Mouse (Mus musculus) spleen, postnatal 14 days (tissue): ENCODE results near the gene Gosr2.

Experiments used
- DNase-seq, 2 experiments: peaks; one replicate each; pipeline ENCODE4 v3.0.0; 2021 to 2022; ENCODE audit warnings: low spot score in 2 of 2

Gene Gosr2

DNA sequence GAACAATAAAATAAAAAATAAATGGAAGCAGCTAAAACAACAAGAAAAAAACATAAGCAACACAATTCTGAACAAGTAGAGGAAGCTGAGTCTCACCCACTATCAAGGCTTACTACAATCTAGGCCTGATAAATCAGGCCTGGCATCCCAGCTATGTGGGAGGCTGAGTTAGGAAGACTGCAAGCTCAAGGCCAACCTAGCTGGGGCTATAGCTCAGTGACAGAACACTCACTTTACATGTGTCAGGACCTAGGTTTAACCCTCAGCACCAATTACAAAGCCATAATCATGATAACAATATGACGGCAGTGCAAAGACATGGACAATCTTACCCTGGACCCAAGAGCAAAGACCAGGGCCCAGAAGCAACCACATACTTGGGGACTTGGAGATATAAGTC lies 6.7 kb downstream of the Gosr2 start:
- no peak for DNase-seq

DNA sequence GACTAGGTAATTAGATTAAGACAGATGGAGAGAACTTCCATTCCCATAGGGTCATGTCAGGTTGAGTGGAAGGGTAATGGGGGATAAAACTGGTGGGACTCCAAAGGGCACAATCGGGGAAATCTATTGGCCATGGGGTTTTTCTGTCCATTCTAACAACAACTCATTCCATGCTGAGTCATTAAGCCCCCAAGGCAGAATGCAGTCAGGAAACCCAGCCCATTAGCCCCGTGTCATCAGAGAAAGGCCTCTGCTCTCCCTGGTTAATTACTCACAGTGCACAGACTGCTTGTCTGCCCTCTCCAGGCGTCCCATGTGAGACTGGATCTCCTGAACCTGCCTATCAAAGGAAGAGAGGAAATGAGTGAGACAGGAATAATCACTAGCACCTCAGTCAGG lies 8.7 kb downstream of the Gosr2 start:
- no peak for DNase-seq

DNA sequence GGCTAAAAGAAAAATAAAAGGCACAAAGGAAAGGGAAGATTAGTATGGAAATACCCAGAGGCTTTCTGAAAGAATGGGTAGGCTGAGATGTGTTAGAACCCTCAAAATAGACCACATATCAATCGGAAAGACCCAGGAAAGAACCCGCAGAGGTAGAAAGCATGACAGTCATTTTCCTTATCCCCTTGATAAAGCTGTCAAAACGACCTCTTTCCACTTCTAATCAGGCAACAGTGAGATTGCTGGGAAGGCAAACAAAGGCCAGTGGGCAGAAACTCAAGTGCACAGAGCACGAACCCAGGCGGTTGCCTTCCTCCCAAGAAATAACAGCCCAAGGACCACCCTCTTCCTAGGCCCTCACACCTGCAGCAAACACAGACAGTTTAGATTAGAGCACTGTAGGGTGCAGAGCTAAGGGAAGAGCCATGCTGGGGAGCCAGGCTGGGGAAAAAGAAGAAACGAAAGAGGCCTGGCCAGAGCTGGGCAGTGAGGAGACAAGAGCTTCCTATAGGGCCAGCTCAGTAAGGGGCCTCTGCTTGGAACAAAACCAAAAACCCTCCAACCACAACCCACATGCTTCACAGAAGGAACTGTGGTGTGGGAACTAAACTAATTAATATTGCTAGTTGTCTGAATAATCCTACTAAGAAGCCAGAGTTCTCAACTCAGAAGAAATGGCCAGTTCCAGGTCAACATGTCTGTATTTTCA lies 9.3 kb downstream of the Gosr2 start:
- no peak for DNase-seq

DNA sequence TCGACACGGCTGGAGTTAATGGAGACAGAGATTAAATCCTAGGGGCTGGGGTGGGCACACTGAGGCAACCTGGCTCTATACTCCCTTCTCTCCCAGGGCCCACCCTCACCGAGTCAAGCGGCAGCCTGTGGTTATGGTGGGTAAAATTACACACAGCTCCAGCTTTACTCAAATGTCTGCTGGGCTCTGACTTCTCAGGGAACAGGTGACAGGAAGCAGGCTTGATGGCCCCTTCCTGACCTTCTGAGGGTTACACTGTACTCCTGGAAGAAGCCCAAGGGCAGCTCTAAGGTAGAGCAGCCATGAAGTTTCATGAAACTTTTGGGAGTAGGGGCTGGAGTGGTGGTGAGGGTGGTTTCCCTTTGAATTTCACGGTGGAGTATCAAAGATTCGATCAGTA lies 11.0 kb downstream of the Gosr2 start:
- DNase-seq, result no peak

DNA sequence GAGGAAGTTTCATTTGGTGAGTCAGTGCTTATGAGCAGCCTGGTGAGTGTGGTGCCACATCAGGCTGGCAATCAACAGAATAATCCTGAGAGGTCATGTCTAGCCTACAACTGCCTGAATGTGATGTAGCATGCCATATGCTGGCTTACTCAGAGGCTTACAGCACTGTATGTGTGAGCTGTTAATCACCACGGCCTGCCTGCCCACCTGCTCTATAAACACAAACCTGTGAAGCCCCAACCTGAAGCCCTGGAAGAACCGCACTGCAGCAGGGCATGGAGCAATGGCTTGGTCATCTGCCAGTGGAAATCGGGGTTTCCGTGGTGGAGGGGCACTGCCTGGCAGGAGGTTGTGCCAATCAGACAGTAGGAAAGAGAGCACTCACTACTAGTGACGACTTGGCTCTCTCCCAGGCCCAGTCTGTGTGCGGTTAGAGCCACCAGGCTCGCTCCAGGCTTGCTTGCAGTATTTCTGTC lies 12.4 kb downstream of the Gosr2 start:
- no peak for DNase-seq

DNA sequence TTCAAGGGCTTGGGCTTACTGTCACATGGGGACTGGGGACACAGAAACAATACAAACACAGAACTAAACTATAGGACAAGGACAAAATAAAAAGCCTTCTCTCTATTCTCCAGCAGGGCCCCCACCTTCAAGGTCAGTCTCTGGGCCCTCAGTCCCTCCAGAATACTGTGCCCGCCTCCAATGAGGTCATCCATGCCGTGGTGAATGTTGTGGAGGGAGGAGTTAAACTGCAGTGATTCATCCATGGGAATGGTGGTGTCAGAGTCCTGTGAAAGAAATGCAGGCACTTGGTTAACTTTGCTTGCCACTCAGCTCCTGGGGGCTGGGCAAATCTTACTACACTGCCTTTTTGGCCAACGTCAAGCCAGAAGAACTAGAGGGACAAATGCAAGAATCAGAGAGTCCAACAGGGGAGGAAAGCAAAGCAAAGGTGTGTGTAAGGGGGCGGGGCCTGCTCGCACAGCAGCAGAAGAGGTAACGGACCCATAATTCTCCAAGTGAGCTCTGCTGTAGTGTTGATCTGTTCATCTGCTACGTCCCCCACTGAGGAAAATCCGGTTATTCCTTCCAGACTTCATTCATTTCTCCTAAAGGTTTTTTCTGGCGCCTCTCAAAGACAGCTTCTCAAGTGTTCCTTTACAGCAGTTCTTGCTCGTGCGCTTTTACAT lies 13.9 kb downstream of the Gosr2 start:
- no peak for DNase-seq

DNA sequence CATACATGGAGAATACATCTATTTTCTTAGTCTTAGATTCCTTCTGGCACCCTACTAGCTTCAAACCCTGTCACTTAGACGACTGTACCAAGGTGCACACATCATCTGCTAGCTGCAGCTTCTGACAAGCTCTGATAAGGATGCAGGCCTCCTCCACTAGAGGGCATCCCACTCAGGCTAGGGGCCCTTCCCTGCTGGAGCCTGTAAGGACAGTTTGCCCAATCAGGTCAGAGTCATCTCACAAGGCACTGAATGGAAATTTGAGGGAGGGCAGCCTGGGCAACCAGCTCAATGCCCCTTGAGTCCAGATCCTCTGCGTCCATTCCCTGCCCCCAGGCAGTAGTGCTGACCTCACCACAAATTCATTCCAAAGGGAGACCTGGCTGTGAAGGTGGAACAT lies 20.7 kb downstream of the Gosr2 start:
- DNase-seq, result peak in 1 of 2 experiments; percentile 17

DNA sequence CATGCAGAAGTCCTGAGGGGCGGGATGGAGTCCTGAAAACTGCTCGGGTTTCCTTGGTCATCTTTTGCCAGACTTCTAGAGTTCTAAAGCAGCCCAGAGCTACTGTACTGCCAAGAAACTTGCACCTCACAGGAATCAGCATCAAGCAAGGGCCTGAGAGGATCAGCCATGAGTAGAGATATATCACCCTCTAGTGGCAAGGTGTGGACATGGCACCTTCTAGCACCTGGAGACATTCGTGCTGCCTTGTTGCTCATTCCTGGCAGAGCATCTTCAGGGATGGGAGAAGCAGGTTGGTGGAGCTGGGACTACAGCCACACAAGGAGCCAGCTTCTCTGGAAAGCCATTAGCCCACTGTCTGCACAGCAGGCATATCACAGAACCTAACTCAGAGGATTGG lies 22.1 kb downstream of the Gosr2 start:
- DNase-seq, result peak in 1 of 2 experiments; percentile 34

DNA sequence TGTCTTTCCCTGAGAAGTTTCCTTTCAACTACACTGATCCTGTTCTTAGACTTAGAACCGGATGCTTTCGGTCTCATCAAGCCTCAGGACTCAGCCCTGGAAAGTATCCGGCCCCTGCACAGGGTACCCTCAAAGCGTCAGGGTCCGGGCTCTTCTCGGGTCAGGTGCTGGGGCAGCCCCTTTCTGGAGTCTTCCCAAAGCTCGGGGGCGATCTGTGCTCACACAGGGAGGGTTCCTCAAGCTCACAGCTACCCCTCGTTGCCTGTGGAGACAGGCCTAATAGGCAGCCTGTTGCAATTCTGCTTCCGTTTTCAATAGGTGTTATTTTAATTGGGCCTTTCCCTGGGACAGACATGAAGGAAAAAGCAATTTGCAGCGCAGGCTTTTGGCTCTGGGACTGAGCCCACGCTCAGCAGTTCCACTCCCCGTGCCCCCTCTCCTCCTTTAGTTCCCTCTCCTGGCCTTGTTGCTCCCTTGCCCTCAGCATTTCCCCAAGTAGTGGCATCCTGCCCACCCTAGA lies 30.7 kb downstream of the Gosr2 start:
- no peak for DNase-seq

DNA sequence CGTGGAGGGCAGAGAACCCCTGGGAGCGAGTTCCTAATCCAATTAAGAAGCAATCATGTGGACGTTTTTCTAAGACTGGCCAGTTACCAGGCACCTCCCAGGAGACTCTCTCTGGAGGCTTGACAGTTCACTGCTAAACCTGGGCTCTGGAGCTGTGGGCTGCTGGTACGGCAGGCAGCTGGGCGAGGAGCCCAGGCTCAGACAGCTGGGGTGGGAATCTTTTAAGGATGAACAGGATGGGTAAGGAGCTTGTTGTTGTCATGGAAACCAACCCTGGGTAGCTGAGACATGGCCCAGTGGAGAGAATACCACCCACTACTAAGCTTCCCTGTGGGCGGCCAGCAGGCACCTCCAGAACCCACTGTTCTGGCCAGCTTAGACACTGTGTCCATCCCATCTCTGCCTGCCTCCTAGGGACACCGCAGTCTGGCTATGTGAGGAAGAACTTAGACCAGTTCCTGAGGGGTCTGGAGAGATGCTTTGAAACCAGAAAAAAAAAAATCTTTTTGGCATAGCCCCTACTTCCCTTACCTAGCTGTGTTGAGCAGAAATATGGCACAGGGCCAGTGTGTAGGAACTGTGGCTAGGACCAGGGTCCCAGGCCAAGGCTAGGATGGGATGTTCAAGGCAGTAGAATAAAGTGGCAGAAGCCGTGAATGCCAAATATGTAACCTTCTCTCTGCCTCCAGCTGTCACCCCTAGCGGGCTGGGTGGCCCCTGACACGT lies 31.4 kb downstream of the Gosr2 start:
- no peak for DNase-seq

DNA sequence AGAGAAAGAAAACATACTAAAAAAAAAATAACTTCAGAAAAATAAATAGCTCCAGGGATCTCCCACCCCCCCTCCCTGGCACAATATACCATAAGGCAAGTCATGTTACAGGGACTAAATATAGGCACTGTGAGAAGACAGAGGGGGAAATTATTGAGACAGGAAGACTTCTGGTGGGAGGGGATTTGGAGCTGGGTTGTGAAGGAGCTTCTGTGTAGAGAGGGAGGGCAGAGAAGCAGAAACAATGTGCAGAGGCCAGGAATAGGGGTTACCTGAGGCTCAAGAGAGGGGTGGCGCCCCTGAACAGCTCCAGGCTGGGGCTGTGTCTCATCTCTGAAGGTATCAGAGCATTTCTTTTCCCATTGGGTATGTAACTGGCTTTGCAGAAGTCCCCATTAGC lies 32.0 kb downstream of the Gosr2 start:
- no peak for DNase-seq

DNA sequence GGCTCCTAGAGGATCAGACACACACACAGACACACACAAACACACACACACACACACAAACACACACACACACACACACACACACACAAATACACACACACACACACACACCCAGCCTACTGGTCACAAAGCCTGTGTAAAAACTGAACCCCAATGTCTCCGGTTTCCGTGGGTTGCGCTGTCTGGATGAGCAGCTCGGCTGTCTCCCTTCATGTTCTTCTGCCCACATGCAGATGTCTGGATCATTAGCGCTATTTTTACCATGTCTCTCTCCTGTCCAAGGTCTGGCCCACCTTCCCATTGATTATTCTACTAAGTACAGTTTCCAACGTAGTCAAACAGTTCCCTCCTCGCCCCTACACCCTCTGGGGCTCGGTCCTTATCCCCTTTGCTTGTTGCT lies 34.6 kb downstream of the Gosr2 start:
- no peak for DNase-seq

DNA sequence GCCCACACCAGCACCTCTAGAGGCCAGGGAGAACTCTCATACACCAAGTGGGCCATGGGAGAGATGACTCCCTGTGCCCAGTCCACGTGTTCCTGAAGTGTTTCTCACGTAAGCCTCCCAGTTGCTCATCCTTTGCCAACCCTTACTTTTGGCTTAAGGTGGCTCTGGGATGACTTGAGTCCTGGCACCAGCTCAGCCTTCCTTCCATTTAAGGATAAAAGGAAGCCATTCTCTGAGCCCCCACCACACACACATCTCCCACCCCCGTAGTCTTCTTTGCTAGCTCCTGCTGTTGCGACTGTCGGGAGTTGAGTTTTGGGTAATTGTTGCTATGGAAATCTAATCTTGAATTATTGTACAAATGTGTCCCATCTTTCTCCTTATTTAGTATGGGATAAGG lies 35.2 kb downstream of the Gosr2 start:
- no peak for DNase-seq

DNA sequence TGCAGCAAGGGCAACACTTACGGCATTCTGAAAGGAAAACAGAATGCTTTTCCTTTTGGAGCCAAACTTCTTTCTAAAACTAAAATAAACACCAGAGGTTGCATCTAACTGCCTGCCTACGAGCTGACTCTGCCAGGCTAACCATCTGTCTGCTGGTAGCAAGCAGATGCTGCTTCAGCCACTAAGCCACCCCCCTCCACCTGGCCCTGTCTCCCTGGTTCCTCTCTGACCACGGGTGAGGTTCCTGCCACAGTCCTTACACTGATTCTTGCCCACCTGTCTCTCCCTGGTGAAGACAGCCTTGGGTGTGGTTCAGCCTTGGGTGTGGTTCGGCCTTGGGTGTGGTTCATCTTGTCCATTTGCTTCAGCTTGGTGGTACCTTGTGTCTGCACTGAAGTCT lies 35.8 kb downstream of the Gosr2 start:
- DNase-seq, result no peak

DNA sequence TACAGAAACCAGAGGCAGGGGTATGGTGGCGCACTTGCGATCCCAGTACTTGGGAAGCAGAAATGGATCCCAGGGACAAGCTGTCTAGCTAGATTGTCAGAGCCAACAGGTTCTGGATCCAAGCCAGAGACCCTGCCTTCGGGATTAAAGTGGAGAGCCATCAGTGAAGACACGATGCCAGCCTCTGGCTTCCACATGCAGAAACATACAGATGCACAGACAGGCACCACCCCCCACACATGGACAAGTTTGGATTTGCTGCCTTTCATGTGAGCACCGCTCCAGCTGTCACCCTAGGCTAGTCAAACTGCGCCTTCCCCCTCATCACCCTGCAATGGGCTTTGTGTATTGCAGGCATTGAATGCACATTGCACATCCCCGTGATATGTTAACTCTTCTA lies 39.5 kb downstream of the Gosr2 start:
- no peak for DNase-seq

DNA sequence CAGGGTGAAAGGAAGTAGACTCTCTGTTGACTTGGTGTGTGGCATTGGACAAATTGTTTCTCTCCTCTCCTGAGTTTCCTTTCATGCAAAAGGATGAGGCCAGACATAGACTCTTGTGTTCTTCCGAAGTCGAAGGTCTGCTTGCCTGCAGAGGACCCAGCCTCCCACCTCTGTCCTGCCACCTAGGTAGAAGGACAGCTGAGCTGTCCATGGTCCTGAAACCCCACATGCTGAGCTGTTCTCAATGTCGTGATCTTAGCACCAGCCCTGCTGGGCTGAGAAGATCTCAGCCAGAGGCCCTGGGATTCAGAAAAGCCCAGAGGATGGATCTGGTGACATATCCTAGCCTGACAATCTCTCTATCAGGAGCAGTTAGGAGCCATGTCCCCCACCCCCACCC lies 41.2 kb downstream of the Gosr2 start:
- peak in 1 of 2 experiments; percentile 17 for DNase-seq

DNA sequence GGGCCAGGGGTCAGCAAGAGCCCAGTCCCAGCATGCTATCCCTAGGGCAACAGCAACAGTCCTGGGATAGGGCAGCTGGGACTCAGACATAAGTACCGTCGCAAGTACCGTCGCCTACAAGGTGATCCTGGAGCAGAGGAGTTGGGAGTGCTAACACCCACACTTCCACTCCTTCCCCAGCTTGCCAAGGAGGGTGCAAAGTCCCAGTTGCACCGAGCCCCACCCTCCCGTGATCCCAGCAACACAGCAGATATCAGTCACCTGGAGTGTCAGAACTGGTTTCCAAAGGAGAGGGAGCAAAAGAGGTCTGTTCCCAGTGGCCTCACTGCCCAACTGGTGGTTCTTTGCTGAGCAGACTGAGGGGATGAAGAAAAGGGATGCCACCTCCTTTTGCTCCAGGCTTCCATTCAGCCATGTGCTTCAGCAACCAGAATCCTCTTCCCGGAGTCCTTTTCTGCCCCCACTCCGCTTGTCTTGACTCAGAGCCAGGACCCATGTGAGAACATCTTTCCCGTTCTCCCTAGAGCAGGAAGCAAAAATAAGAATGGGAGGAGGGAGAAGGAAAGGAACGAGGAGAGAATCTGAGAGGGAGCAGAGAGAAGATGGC lies 44.2 kb downstream of the Gosr2 start:
- no peak for DNase-seq

DNA sequence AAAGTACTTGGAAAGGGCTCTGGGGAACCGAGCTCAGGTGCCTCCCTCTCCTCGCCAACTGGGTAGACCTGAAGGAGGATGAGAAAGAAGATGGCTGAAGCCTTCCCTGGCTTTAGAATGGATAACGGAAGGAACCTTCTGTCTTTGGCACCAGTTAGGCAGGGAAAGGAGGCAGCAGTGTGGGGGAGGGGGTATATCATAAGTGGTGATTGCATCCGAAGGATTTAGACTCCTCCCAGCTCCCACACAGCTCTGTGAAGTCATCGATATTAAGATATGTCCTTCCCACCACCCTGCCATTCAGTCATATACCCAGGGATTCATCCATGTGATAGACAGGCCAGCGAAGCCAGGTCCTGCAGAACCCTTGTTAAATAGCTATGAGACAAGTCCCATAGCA lies 46.3 kb downstream of the Gosr2 start:
- no peak for DNase-seq

DNA sequence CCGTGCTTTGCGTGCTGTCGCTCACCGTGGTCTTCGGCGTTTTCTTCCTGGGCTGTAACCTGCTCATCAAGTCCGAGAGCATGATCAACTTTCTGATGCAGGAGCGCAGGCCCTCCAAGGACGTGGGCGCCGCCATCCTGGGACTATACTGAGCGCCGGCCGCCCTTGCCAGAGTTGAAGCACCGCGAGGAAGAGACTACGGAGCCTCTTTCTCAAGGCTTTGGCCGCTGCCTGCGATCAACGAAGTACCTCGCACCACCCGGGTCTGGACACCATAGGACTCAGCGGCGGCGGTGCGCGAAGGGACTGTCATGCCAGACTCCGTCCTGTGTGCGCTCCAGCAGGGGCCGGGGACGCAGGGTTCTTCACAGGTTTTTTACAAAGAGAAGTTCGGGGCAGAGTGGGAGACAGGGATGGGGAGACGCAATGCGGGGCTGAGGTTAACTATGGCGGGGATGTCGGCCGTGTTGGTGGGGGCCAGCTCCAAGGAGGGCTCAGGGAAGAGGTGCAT lies 47.7 kb downstream of the Gosr2 start:
- DNase-seq, result no peak

DNA sequence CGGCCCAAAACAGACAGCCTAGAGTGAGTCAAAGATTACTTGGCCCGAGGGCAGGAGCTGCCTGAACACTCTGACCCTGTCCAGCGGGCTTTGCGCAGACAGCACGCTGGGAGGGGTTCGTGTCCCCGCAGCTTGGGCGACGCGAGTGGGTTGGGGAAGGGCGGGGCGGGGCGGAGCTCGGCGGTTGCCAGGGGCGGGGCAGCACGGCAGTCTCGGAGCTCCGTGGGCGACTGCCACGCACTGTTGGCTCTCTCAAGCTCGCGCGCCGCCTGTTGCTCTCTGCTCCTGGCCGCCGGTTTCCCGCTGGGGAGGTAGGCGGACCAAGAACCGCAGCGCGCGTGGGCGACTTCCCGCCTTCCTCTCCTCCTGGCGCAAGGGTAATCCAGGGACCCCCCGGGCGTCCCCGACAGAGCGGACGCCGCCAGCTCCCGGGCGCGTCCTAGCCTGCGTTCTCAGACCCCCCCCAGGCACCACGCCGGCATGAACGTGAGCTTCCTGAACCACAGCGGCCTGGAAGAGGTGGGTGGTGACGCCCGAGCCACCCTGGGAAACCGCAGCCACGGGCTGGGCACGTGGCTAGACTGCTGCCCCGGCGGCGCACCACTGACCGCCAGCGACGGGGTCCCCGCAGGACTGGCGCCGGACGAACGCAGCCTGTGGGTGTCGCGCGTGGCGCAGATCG lies 48.3 kb downstream of the Gosr2 start, which contains the start of gene Rprml:
Gene Rprml, plus strand, starts transcription at position 270 of the 682 bp plus-strand sequence.
- no peak for DNase-seq

DNA sequence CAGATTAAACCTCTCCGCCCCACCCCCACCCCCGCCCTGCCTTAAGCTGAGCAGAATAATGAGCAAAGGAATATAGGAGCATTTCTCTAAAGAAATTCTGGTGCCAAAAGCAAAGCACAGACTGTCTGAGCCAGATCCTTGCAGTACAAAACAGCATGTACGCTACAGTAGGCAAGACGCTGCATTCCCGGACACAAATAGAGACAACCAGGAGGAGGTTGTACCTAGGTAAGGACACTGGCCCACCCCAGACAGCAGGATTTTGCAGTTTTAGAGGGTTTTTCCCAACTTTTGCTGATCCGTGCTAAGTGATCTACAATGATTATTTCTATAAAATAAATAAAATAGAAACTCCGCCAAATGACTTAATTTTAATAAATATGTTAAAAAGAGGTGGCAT lies 49.0 kb downstream of the Gosr2 start:
- no peak for DNase-seq
